Mouse (Mus musculus) neural tube, embryonic 12.5 days (tissue): ENCODE data around the gene Dlg4. TPM values are rescaled to one million over a fixed set of nuclear protein-coding genes. Genes with fewer than 3 reads are reported as not detected.
A peak's percentile ranks its signal among the peaks of the same experiment; 100 is the strongest.

Experiments
- ATAC-seq: fragments of 200-750 bp; cut with Nextera tagmentation; 2 replicates; pipeline ENCODE4 v1.8.0; 2017; ENCODE audit warnings: low read depth, mild to moderate bottlenecking, moderate TSS enrichment, moderate library complexity; ENCODE audit not compliant: low FRiP score
- H3K27ac ChIP-seq: fragments of 300-500 bp; sonication (generic); 2 replicates; pipeline ENCODE4 v1.5.1; 2016
- H3K27me3 ChIP-seq: fragments of 300-500 bp; sonication (generic); replicated peaks from 2 replicates; pipeline ENCODE4 v1.6.1; 2016; ENCODE audit warnings: mild to moderate bottlenecking
- H3K36me3 ChIP-seq: fragments of 300-500 bp; sonication (generic); 2 replicates; pipeline ENCODE4 v1.6.1; 2016; ENCODE audit warnings: mild to moderate bottlenecking
- H3K4me1 ChIP-seq: fragments of 300-500 bp; sonication (generic); 2 replicates; pipeline ENCODE4 v1.6.1; 2016
- H3K4me2 ChIP-seq: fragments of 300-500 bp; sonication (generic); replicated peaks from 2 replicates; pipeline ENCODE4 v1.6.1; 2016; ENCODE audit warnings: mild to moderate bottlenecking
- H3K4me3 ChIP-seq: fragments of 300-500 bp; sonication (generic); 2 replicates; pipeline ENCODE4 v1.5.1; 2016
- H3K9ac ChIP-seq: fragments of 300-500 bp; sonication (generic); 2 replicates; pipeline ENCODE4 v1.6.1; 2016; ENCODE audit warnings: mild to moderate bottlenecking
- H3K9me3 ChIP-seq: fragments of 300-500 bp; sonication (generic); 2 replicates; pipeline ENCODE4 v1.6.1; 2016; ENCODE audit warnings: mild to moderate bottlenecking
- WGBS: fragments of 180-500 bp; shearing (Covaris S2); methylation state at CpG from one replicate; pipeline ENCODE4 v1.1.7; 2016; 5-methylcytosine and 5-hydroxymethylcytosine counted together
- polyA plus RNA-seq: library from polyadenylated mRNA; unstranded; fragments of >200 nt; fragmentation: Nextera tagmentation; extraction: Ambion mirVana; gene quantifications from 2 replicates; pipeline ENCODE4 v1.2.1, GENCODE M21; 2016

Dlg4 gene
- polyA plus RNA-seq, 1 experiment from 2014 or later: 25.5 TPM

GRCm38 (mm10) chr11:69998567-69999491 lies 17.9 kb upstream of the Dlg4 start:
- Histone ChIP-seq H3K4me1 (peaks cover 47% of the 10 kb centered on the region), H3K36me3 (peaks cover 31% of the 10 kb centered on the region), H3K4me2 (no peak overlapping the region), H3K9me3 (no peaks in the 10 kb centered on the region), H3K4me3 (no peak overlapping the region), H3K9ac (no peak overlapping the region), H3K27ac (no peak overlapping the region), H3K27me3 (no peaks in the 10 kb centered on the region)
- ATAC-seq: no peak
- 94% methylated on average over 27 of the region's 27 CpGs for WGBS

GRCm38 (mm10) chr11:69999666-70000065 lies 17.1 kb upstream of the Dlg4 start:
- Histone ChIP-seq H3K4me1 (peaks cover 39% of the 10 kb centered on the region), H3K4me3 (no peak overlapping the region), H3K9ac (no peak overlapping the region), H3K9me3 (no peaks in the 10 kb centered on the region), H3K27me3 (no peaks in the 10 kb centered on the region), H3K27ac (no peak overlapping the region), H3K36me3 (peaks cover 24% of the 10 kb centered on the region), H3K4me2 (0 out of 2 replicates have a peak overlapping the region, but pooled peaks have one; percentile 90)
- ATAC-seq: no peak
- WGBS: 71% methylated on average over 8 of the region's 8 CpGs

GRCm38 (mm10) chr11:70000396-70000898 lies 16.3 kb upstream of the Dlg4 start, which contains the start of gene Dvl2:
Gene Dvl2 (plus strand): TSS chr11:70000595.
- Histone ChIP-seq H3K27ac (peak within 1 kb of the TSS; percentile 92), H3K4me1 (peaks cover 37% of the 10 kb centered on the region), H3K36me3 (peaks cover 31% of the 10 kb centered on the region), H3K4me2 (peak within 1 kb of the TSS; percentile 90), H3K4me3 (peak within 1 kb of the TSS; percentile 78), H3K9ac (peak within 1 kb of the TSS; percentile 85), H3K9me3 (no peaks in the 10 kb centered on the region), H3K27me3 (no peaks in the 10 kb centered on the region)
- ATAC-seq: peak; percentile 49
- WGBS: under 1% methylated on average over 48 of the region's 48 CpGs

- WGBS: 15% methylated on average over 8 of the region's 8 CpGs
- ATAC-seq: no peak
- peaks cover 37% of the 10 kb centered on the region for H3K4me1 ChIP-seq
- no peaks in the 10 kb centered on the region for H3K27me3 ChIP-seq
- peak overlapping the region; percentile 85 for H3K9ac ChIP-seq
- no peaks in the 10 kb centered on the region for H3K9me3 ChIP-seq
- peaks cover 38% of the 10 kb centered on the region for H3K36me3 ChIP-seq
- peak overlapping the region; percentile 90 for H3K4me2 ChIP-seq
- H3K27ac ChIP-seq: no peak overlapping the region
- H3K4me3 ChIP-seq: peak overlapping the region; percentile 78
Observed at GRCm38 (mm10) chr11:70001159-70001558, 15.6 kb upstream of the Dlg4 start.

GRCm38 (mm10) chr11:70001865-70002264 lies 14.9 kb upstream of the Dlg4 start:
- peaks cover 37% of the 10 kb centered on the region for H3K4me1 ChIP-seq
- no peak overlapping the region for H3K9ac ChIP-seq
- peak overlapping the region; percentile 90 for H3K4me2 ChIP-seq
- no peak for ATAC-seq
- no peak overlapping the region for H3K27ac ChIP-seq
- H3K27me3 ChIP-seq: no peaks in the 10 kb centered on the region
- peaks cover 45% of the 10 kb centered on the region for H3K36me3 ChIP-seq
- peak overlapping the region; percentile 78; the same call in 1 of the 2 replicates for H3K4me3 ChIP-seq
- no peaks in the 10 kb centered on the region for H3K9me3 ChIP-seq

- Histone ChIP-seq H3K27ac (no peak overlapping the region), H3K9me3 (no peaks in the 10 kb centered on the region), H3K27me3 (no peaks in the 10 kb centered on the region), H3K4me1 (peaks cover 34% of the 10 kb centered on the region), H3K4me2 (peak overlapping the region; percentile 90), H3K9ac (no peak overlapping the region), H3K36me3 (peaks cover 51% of the 10 kb centered on the region), H3K4me3 (peak overlapping the region; percentile 78; the same call in 1 of the 2 replicates)
- no peak for ATAC-seq
- 93% methylated on average over 2 of the region's 2 CpGs for WGBS
Observed at GRCm38 (mm10) chr11:70002471-70002870, 14.3 kb upstream of the Dlg4 start.

GRCm38 (mm10) chr11:70005521-70005920 lies 11.2 kb upstream of the Dlg4 start:
- H3K4me1 ChIP-seq: peaks cover 27% of the 10 kb centered on the region
- H3K4me2 ChIP-seq: no peak overlapping the region
- no peak overlapping the region for H3K4me3 ChIP-seq
- H3K36me3 ChIP-seq: peaks cover 59% of the 10 kb centered on the region
- WGBS: 49% methylated on average over 5 of the region's 5 CpGs
- H3K9ac ChIP-seq: no peak overlapping the region
- H3K9me3 ChIP-seq: no peaks in the 10 kb centered on the region
- ATAC-seq: no peak
- no peaks in the 10 kb centered on the region for H3K27me3 ChIP-seq
- no peak overlapping the region for H3K27ac ChIP-seq

- Histone ChIP-seq H3K4me2 (no peak overlapping the region), H3K4me3 (no peak overlapping the region), H3K27ac (no peak overlapping the region), H3K4me1 (peaks cover 10% of the 10 kb centered on the region), H3K9ac (no peak overlapping the region), H3K27me3 (no peaks in the 10 kb centered on the region), H3K9me3 (no peaks in the 10 kb centered on the region), H3K36me3 (peaks cover 88% of the 10 kb centered on the region)
- WGBS: 87% methylated on average over 6 of the region's 6 CpGs
- ATAC-seq: no peak
Observed at GRCm38 (mm10) chr11:70010033-70010432, 6.7 kb upstream of the Dlg4 start.

GRCm38 (mm10) chr11:70010548-70010947 lies 6.2 kb upstream of the Dlg4 start:
- Histone ChIP-seq H3K9ac (no peak overlapping the region), H3K36me3 (peaks cover 83% of the 10 kb centered on the region), H3K27ac (no peak overlapping the region), H3K4me2 (no peak overlapping the region), H3K9me3 (no peaks in the 10 kb centered on the region), H3K4me3 (no peak overlapping the region), H3K4me1 (peaks cover 15% of the 10 kb centered on the region), H3K27me3 (no peaks in the 10 kb centered on the region)
- WGBS: 89% methylated on average over 12 of the region's 12 CpGs
- no peak for ATAC-seq

- no peak overlapping the region for H3K9ac ChIP-seq
- H3K4me2 ChIP-seq: no peak overlapping the region
- no peaks in the 10 kb centered on the region for H3K27me3 ChIP-seq
- peaks cover 79% of the 10 kb centered on the region for H3K36me3 ChIP-seq
- no peak overlapping the region for H3K4me3 ChIP-seq
- H3K27ac ChIP-seq: no peak overlapping the region
- no peak for ATAC-seq
- WGBS: 80% methylated on average over 10 of the region's 10 CpGs
- peaks cover 16% of the 10 kb centered on the region for H3K4me1 ChIP-seq
- H3K9me3 ChIP-seq: no peaks in the 10 kb centered on the region
Observed at GRCm38 (mm10) chr11:70010961-70011360, 5.8 kb upstream of the Dlg4 start.

GRCm38 (mm10) chr11:70012931-70013330 lies 3.8 kb upstream of the Dlg4 start:
- 88% methylated on average over 9 of the region's 9 CpGs for WGBS
- peaks cover 24% of the 10 kb centered on the region for H3K4me1 ChIP-seq
- no peak overlapping the region for H3K4me2 ChIP-seq
- H3K4me3 ChIP-seq: no peak overlapping the region
- ATAC-seq: no peak
- H3K9me3 ChIP-seq: no peaks in the 10 kb centered on the region
- no peak overlapping the region for H3K9ac ChIP-seq
- no peak overlapping the region for H3K27ac ChIP-seq
- H3K27me3 ChIP-seq: no peaks in the 10 kb centered on the region
- peaks cover 59% of the 10 kb centered on the region for H3K36me3 ChIP-seq

- Histone ChIP-seq H3K4me3 (no peak overlapping the region), H3K27me3 (no peaks in the 10 kb centered on the region), H3K27ac (no peak overlapping the region), H3K4me2 (no peak overlapping the region), H3K9ac (no peak overlapping the region), H3K36me3 (peaks cover 54% of the 10 kb centered on the region), H3K9me3 (no peaks in the 10 kb centered on the region), H3K4me1 (peaks cover 28% of the 10 kb centered on the region)
- WGBS: 86% methylated on average over 3 of the region's 3 CpGs
- no peak for ATAC-seq
Observed at GRCm38 (mm10) chr11:70013408-70013807, 3.3 kb upstream of the Dlg4 start.
